Mouse (Mus musculus): ENCODE results near the gene C130050O18Rik. TPM values are rescaled to one million over a fixed set of nuclear protein-coding genes. Genes with fewer than 3 reads are reported as not detected.

Gene C130050O18Rik
- total RNA-seq, 2 experiments from 2014 or later, result 0.80 to 0.88 TPM

DNA sequence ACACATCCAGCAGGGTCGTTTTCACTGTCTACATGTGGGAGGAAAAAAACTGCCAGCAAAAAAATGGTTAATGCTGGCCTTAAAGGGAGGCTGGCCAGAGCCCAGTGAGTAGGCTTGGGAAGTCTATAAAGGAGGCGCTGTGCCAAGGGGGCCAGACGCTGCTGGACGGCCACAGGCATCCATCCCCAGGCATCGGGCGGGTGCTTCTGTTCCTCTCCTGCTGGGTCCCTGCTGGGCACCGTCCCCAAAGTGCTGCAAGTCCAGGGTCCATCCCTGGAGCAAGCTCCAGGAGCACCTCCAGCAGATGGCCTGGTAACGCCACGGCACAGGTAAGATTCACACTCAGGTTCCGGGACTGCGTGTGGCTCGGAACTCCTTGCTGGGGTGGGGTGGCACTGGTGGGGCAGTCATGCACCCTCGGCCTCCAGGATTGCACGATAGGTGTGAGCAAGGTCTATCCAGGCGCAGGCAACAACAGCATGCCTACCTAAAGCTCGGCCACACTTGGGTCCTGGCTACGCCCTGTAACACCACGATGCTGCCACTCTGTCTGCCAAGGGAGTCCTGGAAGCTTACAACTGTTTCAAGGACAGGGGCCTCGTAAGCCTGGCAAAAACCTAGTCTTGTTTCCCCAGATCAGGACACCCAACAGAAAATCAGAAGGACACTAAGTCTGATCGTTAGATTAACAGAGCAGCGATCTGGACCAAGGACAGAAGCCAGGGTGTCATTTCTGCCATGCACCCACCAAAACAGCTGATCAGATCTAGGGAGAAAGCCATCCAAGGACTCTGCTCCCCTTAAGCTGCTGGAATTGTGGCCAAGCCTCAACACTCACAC lies 18.2 kb downstream of the C130050O18Rik start, which contains the start of gene Gper1:
Gene Gper1 (plus strand): TSS at position 126 of the 840 bp plus-strand sequence.
- DNase-seq (ENCODE audit: low spot score in 2 of 2), result peak; percentile 53 to 79

DNA sequence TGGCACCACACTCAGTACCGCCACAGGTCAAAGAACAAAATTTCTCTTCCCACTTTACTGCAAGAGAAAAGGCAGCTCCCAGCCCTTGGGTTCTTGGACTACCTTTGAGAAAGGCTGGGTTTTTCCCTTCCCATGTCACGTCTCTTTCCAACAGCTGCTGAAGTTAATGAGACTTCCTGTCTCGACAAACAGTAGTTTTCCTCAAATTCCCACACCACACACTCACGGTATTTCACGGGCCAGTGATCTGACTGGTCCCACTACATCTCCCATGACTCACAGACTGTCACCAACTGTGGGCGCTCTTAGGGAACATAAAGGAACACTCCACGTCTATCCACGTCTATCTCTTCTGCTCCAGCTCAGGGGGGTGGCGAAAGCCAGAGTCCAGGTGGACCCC lies 20.1 kb downstream of the C130050O18Rik start:
- no peak for DNase-seq (ENCODE audit: low spot score in 2 of 2)

DNA sequence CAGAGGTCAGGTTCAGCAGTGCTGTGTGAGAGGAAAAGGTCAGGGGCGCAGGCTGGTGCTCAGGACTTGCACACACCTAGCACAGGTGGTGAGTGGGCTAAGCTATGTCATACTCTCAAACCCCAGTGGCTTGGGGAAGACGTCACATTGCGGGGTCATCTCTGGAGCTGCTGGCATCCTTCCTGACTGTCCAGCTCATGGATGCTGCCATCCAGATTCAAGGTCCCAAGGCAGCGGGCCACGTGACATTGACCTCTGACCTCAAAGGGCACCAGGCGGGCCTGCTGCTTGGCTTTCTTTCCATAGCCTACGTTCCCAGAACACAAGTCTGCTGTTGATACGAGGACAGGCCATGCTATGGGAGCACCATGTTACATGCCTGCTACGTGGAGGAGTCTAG lies 21.9 kb downstream of the C130050O18Rik start:
- no peak for DNase-seq (ENCODE audit: low spot score in 2 of 2)

DNA sequence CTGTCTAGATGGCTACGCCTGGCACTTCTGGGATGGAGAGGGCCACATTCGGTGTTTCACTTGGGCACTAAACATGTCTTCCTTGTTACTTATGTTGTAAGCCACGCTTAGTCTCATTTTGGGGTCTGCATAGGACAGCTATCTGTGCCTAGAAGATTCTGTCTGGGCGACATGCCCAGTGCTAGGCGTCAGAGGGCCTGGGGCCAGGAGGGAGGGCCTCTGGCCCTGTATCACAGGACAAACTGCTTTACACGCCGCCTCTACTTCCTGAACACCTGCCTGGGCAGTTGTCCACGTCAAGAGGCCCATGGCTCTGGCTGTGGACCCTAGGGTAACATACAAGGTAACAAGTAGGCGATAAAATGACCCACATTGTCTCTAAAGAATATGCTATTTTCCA lies 22.9 kb downstream of the C130050O18Rik start:
- no peak for DNase-seq (ENCODE audit: low spot score in 2 of 2)

DNA sequence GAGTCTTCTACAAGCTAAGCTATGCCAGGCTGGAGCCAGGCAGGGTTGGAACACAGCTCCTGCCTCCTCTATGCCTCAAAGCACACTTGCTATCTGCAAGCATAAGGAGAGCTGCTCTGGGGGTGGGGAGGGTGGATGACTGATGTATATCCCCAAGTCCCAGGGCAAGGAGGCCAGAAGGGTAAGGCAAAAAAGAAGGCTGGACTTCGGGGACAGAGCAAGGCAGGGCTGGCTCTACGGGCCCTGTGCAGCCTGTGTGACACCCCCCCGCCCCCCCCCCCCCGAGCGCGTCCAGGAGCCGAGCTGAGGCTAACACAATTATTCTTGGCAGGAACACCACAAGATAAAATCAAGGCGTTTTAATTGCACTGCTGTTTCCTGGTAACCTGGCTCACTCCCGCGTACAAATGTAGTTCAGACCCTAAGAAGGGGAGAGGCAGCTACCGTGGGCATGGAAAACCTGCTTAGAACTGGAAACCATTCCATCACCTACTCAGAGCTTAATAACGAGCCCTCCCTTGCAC lies 24.8 kb downstream of the C130050O18Rik start:
- DNase-seq (ENCODE audit: low spot score in 2 of 2), result no peak

DNA sequence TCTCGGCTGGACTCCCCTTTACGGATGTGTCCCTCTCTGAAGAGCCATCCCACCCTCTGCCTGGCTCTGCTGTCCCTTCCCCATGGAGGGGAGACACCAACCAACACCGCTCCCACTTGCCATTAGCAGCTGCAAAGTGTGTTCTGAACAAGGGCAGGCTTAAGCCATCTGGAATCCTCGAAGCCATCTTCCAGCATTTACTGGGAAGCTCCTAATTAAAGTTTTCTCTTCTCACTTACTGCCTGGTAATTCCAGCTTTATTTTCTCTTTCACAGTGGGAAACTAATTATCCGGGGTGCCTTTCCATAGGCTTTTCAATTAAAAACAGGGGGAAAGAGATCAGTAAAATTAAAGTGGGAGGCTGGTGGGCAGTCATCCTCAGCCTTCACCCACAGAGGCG lies 27.3 kb downstream of the C130050O18Rik start:
- no peak for DNase-seq (ENCODE audit: low spot score in 2 of 2)

DNA sequence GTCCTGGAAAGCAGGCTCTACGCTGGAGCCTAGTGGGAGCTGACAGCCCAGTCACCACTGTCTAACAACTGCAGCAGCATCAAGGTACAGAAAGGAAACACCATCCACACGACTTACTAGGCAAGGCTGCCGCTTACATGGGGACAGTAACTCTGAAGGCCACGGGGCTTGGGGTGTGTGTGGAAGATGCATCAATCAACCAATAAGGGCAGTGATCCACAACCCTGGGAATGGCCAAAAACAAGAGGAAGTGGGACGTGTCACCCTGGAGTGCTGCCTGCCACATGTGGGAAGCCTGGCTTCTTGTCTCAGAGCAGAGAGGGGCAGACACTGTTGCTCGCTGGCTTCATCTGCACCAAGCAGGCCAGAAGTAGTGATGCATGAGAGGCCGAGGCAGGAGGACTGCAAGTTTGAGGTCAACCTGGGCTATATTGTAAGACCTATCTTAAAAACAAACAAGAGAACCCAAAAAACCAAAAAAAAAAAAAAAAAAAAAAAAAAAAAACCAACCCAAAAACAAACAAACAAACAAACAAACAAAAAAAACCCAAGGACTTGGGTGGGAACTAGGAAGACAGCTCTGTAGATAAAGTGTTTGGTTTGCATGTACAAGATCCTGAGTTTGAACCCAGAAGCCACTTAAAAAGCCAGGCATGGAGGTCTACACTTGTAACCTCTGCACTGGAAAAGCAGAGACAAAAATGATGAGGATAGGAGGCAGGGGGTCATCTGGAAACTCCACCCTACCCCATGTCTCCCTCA lies 27.8 kb downstream of the C130050O18Rik start:
- no peak for DNase-seq (ENCODE audit: low spot score in 2 of 2)

DNA sequence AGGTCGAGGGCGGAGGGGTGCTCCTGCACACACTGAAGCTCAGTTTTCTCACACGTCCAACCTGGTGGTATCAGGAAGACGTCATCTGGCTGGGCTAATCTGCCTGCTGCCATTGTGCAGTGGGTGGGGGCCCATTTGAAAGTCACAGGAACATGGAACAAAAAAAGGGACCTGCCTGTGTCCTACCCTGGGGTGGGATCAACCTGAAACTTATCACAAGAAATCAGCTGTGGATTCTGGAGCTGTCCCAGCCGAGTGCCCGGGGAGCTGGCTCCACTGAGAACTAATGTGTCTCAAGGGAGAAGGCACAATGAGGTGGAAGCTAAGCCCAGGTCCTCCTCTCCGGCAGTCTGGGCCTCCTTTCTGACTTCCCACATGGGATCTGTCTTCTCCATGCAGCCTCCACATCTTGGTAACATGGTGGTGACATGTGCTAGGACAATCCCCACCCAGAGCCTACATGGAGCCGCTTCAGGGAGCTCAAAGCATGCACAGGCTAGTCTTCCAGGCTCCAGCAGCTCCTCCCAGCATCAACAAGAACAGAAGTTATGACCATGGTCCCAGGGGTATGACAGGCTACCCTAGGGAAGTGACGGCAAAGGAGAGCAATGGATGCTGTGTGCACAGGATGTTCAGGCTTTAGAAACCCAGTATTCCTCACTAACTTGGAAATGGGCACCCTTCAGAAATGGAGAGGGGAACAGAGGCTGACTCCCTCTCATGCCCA lies 28.9 kb downstream of the C130050O18Rik start:
- no peak for DNase-seq (ENCODE audit: low spot score in 2 of 2)

DNA sequence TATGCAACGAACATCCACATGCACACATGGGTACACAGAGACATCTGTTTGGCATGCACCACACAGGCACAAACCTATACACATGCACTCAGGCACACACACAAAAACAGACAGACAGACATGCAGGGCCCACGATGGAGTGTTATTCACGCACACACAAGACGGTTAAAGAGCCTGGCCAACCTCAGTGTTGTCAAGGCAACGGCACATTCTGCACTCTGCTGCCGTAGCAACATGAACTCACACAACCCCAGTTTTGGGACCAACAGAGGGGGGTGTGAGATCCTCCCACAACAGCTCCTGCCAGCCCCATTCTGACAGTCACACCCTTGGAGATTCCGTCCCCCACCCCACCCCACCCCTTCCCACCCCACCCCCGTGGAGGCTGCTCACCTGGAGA lies 29.9 kb downstream of the C130050O18Rik start:
- DNase-seq (ENCODE audit: low spot score in 2 of 2), result no peak

DNA sequence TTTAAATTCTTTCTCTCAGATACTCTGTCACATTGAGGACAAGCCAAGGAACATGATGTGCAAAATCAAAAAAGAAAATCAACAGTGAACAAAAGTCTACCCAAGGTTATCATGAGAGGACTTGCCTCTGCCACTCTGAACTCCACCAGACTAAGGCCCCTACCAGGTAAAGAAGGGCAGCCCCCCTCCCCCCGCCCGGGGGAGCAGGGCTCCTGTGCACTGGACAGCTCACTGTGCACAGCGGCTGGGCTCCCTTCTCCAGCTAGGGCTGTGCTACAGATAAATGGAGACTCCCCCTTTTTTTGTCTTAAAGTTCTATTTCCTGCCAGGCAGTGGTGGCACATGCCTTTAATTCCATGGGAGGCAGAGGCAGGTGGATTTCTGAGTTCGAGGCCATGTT lies 32.7 kb downstream of the C130050O18Rik start:
- no peak for DNase-seq (ENCODE audit: low spot score in 2 of 2)

DNA sequence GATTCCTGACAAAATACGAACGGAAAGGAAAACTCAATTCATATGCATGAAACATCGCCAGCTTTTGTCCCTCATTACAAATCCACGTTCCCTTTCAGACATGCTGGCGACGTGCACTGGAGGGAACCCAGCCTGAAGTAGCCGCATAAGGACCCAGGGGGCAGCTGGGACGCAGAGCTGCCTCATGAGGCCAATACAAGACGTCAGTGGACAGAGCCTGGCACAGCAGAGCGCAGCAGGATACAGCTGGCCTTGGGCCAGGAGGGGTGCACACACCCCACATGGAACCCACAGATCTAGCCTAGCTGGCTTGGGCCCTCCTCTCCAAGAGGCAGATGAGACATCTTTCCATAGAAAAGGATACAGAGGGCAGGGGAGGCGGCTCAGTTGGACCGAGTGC lies 33.4 kb downstream of the C130050O18Rik start:
- DNase-seq (ENCODE audit: low spot score in 2 of 2), result no peak

DNA sequence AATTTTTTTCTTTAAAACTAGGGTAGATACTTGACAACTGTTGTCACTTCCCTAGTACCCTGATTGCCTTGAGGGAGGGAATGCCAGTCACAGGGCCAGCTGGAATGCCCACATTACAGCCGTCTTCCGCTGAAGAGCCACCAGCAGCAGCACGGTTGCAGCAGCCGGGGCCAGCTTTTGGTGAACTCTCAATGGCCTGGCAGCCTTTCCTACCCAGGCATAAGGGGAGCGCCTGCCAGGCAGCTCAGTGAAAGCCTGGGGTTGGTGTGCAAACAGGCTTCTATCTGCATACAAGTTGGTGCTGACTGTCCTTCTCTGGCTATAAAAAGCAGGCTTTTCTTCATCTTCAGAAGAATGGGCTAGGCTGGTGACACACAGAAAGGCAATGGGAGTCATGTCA lies 35.4 kb downstream of the C130050O18Rik start:
- peak in 1 of 2 experiments; percentile 39 for DNase-seq (ENCODE audit: low spot score in 2 of 2)

DNA sequence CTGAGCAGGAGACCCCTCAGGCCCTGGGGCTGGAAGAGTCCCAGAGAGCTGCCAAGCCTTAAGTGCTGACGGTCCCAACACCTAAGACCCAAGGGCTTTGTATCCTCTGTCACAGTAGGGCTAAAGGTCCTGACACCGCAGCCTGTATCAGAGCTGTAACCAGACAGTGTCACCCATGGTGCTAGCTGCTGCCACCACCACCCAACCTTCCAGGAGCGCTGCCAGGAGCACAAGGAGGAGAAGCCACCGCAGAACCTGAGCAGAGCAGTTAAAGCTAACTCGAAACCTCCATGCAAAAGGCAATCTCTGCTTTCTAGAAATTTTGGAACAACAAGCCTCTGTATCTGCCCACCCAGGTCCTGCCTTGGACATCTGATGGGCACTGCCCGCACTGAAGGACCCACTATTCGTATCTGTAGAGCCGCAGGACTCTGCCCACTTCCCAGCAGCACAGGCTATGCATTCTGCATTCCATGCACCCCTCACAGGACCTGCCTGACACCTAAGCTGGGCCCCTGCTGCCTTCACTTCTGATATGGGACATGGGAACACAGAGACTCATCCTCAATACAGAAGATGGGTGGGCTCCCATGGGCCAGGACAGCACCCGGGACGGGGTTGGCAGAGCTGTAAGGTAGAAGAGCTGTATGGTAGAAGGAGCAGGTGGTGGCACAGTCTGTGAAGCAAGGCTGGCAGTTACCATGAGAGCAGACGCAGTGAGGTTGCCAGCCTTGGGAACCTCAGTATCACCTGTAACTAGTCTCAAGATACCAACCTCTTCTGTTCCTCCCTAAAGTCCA lies 36.0 kb downstream of the C130050O18Rik start:
- DNase-seq (ENCODE audit: low spot score in 2 of 2), result no peak

DNA sequence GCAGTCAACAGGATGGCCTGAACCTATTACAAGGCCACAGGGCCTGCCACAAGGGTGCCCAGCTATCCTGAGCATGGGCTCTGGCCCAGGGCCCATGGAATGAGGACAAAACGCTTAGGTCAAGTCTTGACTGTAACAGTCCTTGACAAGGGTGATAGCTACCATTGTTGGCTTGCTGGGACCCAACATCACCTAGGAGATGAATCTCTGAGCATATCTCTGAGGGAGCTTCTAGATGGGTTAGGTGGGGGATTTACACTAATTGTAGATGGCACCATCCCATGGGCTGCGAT lies 36.6 kb downstream of the C130050O18Rik start:
- no peak for DNase-seq (ENCODE audit: low spot score in 2 of 2)

DNA sequence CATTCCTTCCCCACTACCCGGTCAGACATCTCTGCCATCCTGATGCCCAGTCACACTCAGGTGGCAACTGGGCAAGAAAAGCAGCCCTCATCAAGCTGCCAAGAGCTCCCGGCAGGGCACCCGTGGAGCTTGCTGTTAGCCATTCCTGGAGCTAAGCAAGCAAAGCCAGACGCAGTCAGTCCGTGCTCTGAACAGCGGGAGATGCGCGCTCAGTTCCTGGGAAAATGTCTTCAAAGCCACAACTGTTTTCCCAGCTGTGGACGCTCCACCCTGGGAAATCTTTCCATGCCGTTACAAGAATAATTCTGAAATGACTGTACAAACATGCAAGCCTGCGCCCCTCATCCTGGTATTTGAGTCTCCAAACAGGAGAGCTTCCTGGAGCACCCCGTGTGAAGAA lies 37.3 kb downstream of the C130050O18Rik start:
- DNase-seq (ENCODE audit: low spot score in 2 of 2), result no peak

DNA sequence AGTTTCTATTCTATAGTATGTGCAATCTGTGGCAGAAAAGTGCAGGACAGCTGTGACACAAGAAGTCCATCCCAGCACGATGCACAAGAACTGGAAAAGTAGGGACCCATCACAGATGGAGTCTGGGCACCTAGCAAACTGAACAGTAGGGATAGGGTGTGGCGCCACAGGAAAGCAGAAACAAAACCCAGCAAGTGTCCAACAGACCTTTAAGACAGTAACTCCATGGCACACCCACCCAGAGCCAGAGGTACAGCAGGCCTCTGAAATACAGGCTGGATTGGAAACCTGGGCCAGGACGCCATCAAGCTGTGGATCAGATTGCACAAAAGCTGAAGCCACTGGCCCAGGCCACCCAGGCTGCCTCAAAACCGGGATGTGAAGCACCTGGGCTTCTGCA lies 37.9 kb downstream of the C130050O18Rik start:
- no peak for DNase-seq (ENCODE audit: low spot score in 2 of 2)

DNA sequence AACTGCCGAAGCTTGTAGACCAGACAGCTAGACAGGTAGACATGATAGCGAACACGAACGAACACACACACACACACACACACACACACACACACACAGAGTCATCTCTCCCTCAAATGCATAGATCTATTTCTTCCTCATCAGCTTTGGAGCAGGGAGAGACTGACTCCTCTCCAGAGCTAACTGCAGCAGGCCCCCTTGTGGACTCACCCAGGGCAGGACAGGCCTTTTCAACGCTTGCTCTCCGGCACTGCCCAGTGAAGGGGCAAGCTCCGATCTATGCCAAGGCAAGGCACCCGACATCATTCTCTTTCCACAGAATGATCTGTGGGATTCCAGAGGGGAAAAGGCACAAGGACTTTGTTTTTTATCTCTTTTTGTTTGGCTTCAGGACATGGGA lies 40.2 kb downstream of the C130050O18Rik start:
- no peak for DNase-seq (ENCODE audit: low spot score in 2 of 2)

DNA sequence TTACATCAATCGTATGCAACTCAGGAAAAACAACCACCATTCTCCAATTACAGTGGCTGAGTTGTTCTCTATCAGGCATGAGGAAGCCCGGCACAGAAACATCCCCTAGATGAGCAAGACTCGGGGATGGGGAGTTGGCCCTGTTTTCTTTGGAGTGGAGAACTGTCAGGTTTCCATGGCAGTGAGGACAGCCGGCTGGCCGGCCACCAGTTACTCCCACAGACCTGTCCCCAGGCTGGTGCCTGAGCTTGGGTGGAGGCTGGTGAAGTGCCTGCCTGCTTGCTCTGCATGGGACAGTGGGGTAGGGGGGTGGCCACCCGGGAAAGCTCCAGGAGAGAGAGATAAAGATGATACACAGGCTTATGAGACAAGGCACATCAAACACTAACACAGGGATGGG lies 42.9 kb downstream of the C130050O18Rik start:
- no peak for DNase-seq (ENCODE audit: low spot score in 2 of 2)

DNA sequence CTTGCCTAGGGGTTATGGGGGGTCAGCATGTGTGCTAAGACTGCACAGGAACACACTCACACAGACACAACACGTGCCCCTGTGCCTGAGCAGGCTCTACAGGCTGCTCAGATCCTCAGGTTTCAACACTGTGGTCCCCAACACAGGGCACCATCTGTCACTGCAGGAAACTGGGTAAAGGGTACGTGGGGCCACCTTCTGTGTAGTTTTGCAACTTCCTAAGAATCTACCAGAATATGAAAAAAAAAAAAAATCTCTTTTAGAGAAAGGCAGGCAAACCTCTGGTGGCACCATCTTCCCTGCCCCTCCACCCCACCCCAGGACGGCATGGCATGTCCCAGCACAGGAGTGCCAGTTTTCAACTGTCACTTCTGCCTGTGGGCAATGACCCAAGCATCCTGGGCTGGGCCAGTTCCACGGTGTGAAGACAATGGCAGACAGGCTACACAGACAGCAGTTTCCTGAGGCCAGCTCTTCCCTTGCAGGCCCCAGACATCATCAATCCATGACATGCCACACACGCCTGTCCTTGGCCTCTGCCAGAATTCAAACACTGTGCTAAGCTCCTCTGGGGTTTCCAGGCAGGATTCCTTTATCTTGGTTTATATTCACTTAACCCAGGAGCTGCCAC lies 44.2 kb downstream of the C130050O18Rik start:
- no peak for DNase-seq (ENCODE audit: low spot score in 2 of 2)

DNA sequence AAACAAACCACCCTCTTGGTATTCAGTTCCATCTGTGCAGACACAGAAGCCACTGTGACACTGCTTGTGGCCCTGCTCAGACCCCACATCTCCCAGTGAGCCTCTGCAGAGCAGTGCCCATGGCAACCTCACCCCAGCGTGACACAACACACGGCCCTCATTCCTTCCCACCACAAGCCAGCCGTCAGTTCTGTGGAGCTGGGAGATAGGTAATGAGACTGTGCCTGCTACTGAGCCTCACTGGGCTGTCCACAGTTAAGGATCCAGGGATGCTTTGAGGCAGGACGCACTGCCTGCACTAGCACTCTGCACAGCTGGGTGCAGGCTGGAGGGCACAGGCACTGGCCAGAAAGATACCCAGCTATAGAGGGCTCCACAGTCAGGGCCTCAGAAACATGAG lies 44.8 kb downstream of the C130050O18Rik start:
- DNase-seq (ENCODE audit: low spot score in 2 of 2), result no peak

Data from gastrocnemius, postnatal 4 days (tissue).